Mouse (Mus musculus) forebrain, embryonic 12.5 days (tissue): ENCODE measurements around the gene Ntrk2. TPM values are rescaled to one million over a fixed set of nuclear protein-coding genes. Genes with fewer than 3 reads are reported as not detected.
A peak's percentile ranks its signal among the peaks of the same experiment; 100 is the strongest.

Experiments
- ATAC-seq: fragments of 200-750 bp; cut with Nextera tagmentation; 2 replicates; pipeline ENCODE4 v1.8.0; 2017; ENCODE audit warnings: moderate TSS enrichment; ENCODE audit not compliant: low FRiP score
- H3K27ac ChIP-seq: fragments of 300-500 bp; sonication (generic); 2 replicates; pipeline ENCODE4 v1.5.1; 2016; ENCODE audit warnings: mild to moderate bottlenecking
- H3K27me3 ChIP-seq: fragments of 300-500 bp; sonication (generic); 2 replicates; pipeline ENCODE4 v1.6.1; 2016; ENCODE audit warnings: mild to moderate bottlenecking
- H3K36me3 ChIP-seq: fragments of 300-500 bp; sonication (generic); replicated peaks from 2 replicates; pipeline ENCODE4 v1.6.1; 2016; ENCODE audit warnings: mild to moderate bottlenecking
- H3K4me1 ChIP-seq: fragments of 300-500 bp; sonication (generic); 2 replicates; pipeline ENCODE4 v1.6.1; 2016
- H3K4me2 ChIP-seq: fragments of 300-500 bp; sonication (generic); 2 replicates; pipeline ENCODE4 v1.6.1; 2016; ENCODE audit warnings: mild to moderate bottlenecking, moderate library complexity
- H3K4me3 ChIP-seq: fragments of 300-500 bp; sonication (generic); replicated peaks from 2 replicates; pipeline ENCODE4 v1.5.1; 2016; ENCODE audit warnings: mild to moderate bottlenecking
- H3K9ac ChIP-seq: fragments of 300-500 bp; sonication (generic); 2 replicates; pipeline ENCODE4 v1.6.1; 2016; ENCODE audit warnings: mild to moderate bottlenecking
- H3K9me3 ChIP-seq: fragments of 300-500 bp; sonication (generic); 2 replicates; pipeline ENCODE4 v1.6.1; 2016
- WGBS: fragments of 180-500 bp; shearing (Covaris S2); methylation state at CpG from one replicate; pipeline ENCODE4 v1.1.7; 2016; 5-methylcytosine and 5-hydroxymethylcytosine counted together
- polyA plus RNA-seq: library from polyadenylated mRNA; unstranded; fragments of >200 nt; fragmentation: Nextera tagmentation; extraction: Ambion mirVana; gene quantifications from 2 replicates; pipeline ENCODE4 v1.2.1, GENCODE M21; 2016

Gene Ntrk2
- 46.6 and 51.7 TPM in 2 replicates for polyA plus RNA-seq

DNA sequence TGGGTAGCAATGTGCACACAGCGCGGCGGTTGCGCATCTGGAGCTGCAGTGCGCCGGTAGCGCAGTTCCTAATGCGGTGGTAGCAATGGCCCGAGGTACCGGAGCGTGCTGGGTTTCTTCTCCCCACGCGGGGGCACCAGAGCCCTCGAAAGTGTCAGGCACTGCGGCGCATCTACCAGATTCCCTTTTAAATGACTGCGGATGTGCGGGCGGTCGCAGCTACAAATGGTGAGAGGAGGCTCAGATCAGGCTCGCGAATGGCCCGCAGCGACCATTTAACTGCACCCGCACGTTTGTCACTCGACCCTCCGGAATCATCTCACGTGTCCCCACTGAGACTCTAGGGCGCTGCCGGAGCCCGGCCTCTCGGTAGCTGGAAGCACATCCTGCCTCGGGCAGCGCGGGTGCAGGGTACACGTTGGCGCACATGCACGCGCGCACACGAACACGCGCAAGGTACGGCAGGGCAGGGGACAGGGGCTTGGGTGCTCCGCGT lies at the start of gene Ntrk2:
TSS of gene Ntrk2 (plus strand) at position 173 of the 496 bp plus-strand sequence.
- peak within 1 kb of the TSS; percentile 79 for H3K9ac ChIP-seq
- no peaks in the 10 kb centered on the region for H3K36me3 ChIP-seq
- peak within 1 kb of the TSS; percentile 78 for H3K4me3 ChIP-seq
- peak within 1 kb of the TSS; percentile 96 for H3K4me2 ChIP-seq
- ATAC-seq, result peak; percentile 90
- H3K4me1 ChIP-seq, result peaks cover 29% of the 10 kb centered on the region
- peak within 1 kb of the TSS; percentile 81 for H3K27ac ChIP-seq
- H3K9me3 ChIP-seq, result 0 out of 2 replicates have a peak, but pooled peaks cover 3% of the 10 kb centered on the region
- WGBS, result under 1% methylated on average over 47 of the region's 47 CpGs
- peaks cover 19% of the 10 kb centered on the region for H3K27me3 ChIP-seq

DNA sequence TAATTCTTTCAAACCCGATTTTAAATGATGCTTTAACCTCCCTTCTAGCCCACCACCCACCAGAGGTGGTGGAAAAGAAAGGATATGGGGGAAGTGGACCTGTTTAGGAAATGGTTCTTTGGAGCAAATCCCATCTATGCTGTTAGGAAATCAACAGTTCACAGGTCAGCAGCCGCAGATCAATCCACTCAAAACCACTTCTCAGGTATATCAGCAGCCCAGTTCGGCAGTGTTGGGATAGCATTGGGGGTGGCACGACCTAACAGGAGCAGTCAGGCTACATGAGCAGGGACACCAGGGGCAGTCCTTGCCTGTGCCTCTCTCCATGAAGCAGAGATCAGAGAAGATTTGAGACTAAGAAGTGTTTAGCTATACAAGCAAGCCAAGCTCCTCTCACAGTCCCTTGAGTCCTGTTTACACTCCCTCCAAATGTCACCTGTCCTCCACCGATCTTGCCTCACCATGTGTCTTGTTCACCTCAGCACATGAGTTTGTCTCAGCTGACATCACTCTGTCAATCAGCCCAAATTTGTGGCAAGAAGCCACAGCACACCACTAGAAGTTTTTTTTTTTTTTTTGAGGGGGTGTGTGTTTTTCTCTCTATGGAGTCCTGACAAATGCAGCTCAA lies 45.3 kb upstream of the Ntrk2 start:
- H3K4me3 ChIP-seq, result no peak overlapping the region
- H3K4me2 ChIP-seq, result no peak overlapping the region
- no peaks in the 10 kb centered on the region for H3K4me1 ChIP-seq
- no peaks in the 10 kb centered on the region for H3K36me3 ChIP-seq
- H3K27me3 ChIP-seq, result no peaks in the 10 kb centered on the region
- no peak overlapping the region for H3K27ac ChIP-seq
- H3K9me3 ChIP-seq, result no peaks in the 10 kb centered on the region
- H3K9ac ChIP-seq, result no peak overlapping the region
- ATAC-seq, result no peak
- 87% methylated on average over 5 of the region's 5 CpGs for WGBS

DNA sequence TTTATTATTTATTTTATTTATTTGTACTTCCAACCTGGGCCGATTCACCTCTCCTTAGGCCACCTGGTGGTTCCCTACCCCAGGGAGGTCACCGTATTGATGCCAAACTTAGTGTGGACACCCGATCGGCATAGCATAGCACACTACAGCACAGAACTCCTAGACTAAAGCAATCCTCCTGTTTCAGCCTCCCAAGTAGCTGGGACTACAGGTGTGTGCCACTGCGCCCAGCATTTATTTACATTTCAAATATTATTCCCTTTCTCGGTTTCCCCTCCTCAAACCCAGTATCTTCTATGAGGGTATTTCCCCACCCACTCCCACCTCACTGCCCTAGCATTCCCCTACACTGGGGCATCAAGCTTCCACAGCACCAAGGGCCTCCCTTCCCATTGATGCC lies 38.1 kb upstream of the Ntrk2 start:
- no peak for ATAC-seq
- no peak overlapping the region for H3K27ac ChIP-seq
- H3K27me3 ChIP-seq, result peaks cover 3% of the 10 kb centered on the region; the same call in 1 of the 2 replicates
- WGBS, result 93% methylated on average over 6 of the region's 6 CpGs
- H3K9me3 ChIP-seq, result no peaks in the 10 kb centered on the region
- H3K9ac ChIP-seq, result no peak overlapping the region
- H3K4me3 ChIP-seq, result no peak overlapping the region
- H3K4me2 ChIP-seq, result no peak overlapping the region
- no peaks in the 10 kb centered on the region for H3K36me3 ChIP-seq
- no peaks in the 10 kb centered on the region for H3K4me1 ChIP-seq

DNA sequence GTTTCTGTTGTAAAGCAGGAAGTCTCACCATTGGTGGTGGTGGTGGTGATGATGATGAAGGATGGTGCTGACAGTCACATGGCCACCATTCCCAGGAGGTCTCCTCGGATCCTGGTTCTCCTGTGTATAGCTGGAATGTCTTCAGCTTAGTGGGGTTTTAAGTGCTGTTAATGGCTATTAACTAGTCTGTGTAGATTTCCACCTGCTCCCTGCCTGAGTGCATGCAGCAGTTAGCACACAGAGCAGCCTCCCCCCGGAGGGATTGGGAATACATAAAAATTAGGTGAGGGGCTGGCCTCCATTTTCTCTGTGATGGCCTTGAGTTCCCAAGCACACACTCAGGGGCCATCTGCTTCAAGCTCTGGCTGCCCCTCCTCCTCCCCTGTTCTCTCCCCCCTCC lies 36.9 kb upstream of the Ntrk2 start:
- WGBS, result 64% methylated on average over 2 of the region's 2 CpGs
- no peak overlapping the region for H3K4me3 ChIP-seq
- no peak overlapping the region for H3K4me2 ChIP-seq
- no peak overlapping the region for H3K9ac ChIP-seq
- H3K36me3 ChIP-seq, result no peaks in the 10 kb centered on the region
- H3K27me3 ChIP-seq, result peaks cover 3% of the 10 kb centered on the region; the same call in 1 of the 2 replicates
- no peak overlapping the region for H3K27ac ChIP-seq
- no peaks in the 10 kb centered on the region for H3K4me1 ChIP-seq
- no peaks in the 10 kb centered on the region for H3K9me3 ChIP-seq
- ATAC-seq, result no peak

DNA sequence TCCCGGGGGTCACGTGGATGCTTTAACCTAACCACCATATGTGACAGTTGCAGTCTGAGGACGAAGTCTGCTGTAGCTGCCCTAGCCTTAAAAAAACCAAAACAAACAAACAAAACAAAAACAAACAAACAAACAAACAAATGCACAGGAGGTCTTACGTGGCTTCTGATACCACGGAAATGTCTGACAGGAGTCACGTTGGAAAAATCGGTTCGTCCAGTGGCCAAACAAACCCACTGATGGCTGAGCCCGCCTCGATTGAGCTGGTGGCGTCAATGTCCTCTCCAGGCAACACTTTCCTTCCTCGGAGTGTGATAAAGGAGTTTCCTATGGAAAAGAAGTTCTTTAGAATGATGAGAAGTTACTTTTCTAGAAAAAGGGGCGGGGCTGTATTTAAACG lies 27.1 kb upstream of the Ntrk2 start:
- no peak overlapping the region for H3K4me2 ChIP-seq
- no peaks in the 10 kb centered on the region for H3K36me3 ChIP-seq
- H3K4me3 ChIP-seq, result no peak overlapping the region
- no peaks in the 10 kb centered on the region for H3K9me3 ChIP-seq
- ATAC-seq, result no peak
- H3K9ac ChIP-seq, result no peak overlapping the region
- WGBS, result 94% methylated on average over 14 of the region's 14 CpGs
- H3K27me3 ChIP-seq, result no peaks in the 10 kb centered on the region
- H3K4me1 ChIP-seq, result peaks cover 3% of the 10 kb centered on the region
- no peak overlapping the region for H3K27ac ChIP-seq

DNA sequence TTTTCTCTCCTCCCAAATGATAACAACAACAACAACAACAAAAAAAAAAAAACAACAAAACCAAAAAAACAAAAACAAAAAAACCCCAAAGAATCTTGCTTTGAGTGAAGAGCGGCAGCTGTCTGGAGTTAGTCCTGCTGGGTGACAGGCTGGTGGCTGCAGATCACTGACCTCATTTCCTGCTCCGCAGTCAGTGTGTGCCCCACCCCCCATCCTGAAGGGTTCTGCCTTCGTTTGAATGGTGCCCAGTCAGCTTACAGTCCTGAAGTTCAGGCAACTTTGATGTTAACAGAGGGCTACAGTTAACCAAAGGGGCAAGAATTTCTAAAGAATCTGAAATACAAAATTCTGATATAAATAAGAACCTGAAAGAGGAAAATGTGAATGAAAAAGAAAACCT lies 19.9 kb upstream of the Ntrk2 start:
- 8% methylated on average over 3 of the region's 3 CpGs for WGBS
- peaks cover 3% of the 10 kb centered on the region; the same call in 1 of the 2 replicates for H3K4me1 ChIP-seq
- ATAC-seq, result no peak
- no peak overlapping the region for H3K4me2 ChIP-seq
- no peaks in the 10 kb centered on the region for H3K27me3 ChIP-seq
- no peak overlapping the region for H3K27ac ChIP-seq
- H3K9me3 ChIP-seq, result no peaks in the 10 kb centered on the region
- no peaks in the 10 kb centered on the region for H3K36me3 ChIP-seq
- no peak overlapping the region for H3K4me3 ChIP-seq
- H3K9ac ChIP-seq, result no peak overlapping the region

DNA sequence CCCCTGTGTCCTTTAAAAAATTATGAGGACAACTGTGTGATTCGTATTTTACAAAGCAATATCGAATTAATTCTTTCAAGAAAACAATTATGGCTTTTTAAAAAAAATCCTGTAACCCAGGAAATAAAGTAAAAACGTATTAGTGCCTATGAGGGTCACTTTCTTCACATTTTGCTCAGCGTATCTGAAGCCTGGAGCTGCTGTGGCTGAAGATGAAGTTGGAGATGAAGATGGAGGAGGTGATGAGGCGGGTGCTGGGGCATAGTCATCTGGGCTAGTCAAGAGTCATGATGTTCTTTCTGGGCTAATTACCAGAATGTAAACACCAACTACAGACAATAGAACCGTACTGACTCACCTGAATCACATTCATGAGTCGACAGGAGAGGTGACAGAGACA lies 15.6 kb upstream of the Ntrk2 start:
- H3K9ac ChIP-seq, result no peak overlapping the region
- H3K27ac ChIP-seq, result no peak overlapping the region
- no peaks in the 10 kb centered on the region for H3K9me3 ChIP-seq
- H3K36me3 ChIP-seq, result no peaks in the 10 kb centered on the region
- ATAC-seq, result no peak
- no peak overlapping the region for H3K4me2 ChIP-seq
- no peak overlapping the region for H3K4me3 ChIP-seq
- 86% methylated on average over 7 of the region's 7 CpGs for WGBS
- H3K4me1 ChIP-seq, result peaks cover 3% of the 10 kb centered on the region; the same call in 1 of the 2 replicates
- H3K27me3 ChIP-seq, result peaks cover 2% of the 10 kb centered on the region; the same call in 1 of the 2 replicates

DNA sequence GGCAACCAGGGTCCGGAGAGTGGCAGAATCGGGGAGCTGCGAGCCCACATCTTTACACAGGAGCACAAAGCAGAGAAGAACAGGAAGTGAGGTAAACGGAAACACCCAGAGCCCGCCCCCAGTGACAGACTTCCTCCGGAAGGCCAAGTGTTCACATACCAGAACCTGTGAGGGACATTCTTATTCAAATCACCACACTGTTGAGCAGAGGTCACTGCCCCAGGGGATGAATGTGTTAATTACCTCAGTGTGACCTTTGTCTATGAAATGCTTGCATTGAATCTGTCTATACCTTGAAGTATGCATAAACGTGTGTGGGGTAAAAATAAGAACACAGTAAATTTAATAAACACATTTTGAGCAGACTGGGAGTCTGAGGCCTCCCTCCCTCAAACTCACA lies 9.0 kb upstream of the Ntrk2 start:
- Histone ChIP-seq H3K27me3 (peaks cover under 1% of the 10 kb centered on the region; the same call in 1 of the 2 replicates), H3K36me3 (no peaks in the 10 kb centered on the region), H3K4me3 (no peak overlapping the region), H3K4me1 (no peaks in the 10 kb centered on the region), H3K27ac (no peak overlapping the region), H3K4me2 (no peak overlapping the region), H3K9me3 (no peaks in the 10 kb centered on the region), H3K9ac (no peak overlapping the region)
- 94% methylated on average over 7 of the region's 7 CpGs for WGBS
- no peak for ATAC-seq

DNA sequence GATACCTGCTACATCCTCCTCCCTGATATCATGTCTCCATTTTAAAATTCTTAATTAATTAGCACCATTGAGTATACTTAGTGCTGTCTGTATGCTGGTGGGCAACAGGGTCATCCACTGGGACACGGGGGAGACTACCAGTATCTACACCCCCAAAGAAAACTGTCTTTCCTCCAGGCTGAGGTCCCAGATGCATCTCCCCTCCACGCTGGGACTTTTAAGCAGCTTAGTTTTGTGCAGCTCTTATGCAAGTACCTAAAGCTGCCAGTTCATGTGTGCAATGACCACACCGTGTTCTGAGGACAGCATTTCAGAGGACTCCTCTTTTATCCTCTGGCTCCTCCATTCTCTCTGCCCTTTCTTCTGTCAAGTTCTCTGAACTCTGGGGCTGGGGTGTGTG lies 5.1 kb upstream of the Ntrk2 start:
- no peak overlapping the region for H3K9ac ChIP-seq
- H3K27ac ChIP-seq, result no peak overlapping the region
- H3K4me3 ChIP-seq, result no peak overlapping the region
- H3K4me1 ChIP-seq, result no peaks in the 10 kb centered on the region
- H3K4me2 ChIP-seq, result no peak overlapping the region
- no peak for ATAC-seq
- 78% methylated on average over 3 of the region's 3 CpGs for WGBS
- 0 out of 2 replicates have a peak, but pooled peaks cover 3% of the 10 kb centered on the region for H3K9me3 ChIP-seq
- H3K36me3 ChIP-seq, result no peaks in the 10 kb centered on the region
- peaks cover 18% of the 10 kb centered on the region for H3K27me3 ChIP-seq

DNA sequence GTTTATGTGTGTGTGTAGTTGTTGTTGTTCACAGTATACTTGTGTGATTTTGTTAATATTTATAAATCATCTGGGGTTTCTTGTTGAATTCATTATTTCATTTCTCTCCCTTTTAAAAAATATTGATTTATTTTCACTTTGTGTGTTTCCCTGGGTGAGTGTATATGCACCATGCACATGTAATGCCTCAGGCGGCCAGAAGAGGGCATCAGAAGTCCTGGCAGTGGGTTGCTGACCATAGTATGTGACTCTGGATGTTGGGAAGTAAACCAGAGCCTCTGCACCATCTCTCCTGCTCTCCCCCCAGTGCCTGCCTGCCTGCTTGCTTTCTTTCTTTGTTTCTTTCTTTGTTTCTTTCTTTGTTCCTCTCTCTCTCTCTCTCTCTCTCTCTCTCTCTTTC lies 2.5 kb upstream of the Ntrk2 start:
- no peak for ATAC-seq
- Histone ChIP-seq H3K9ac (no peak overlapping the region), H3K27me3 (peaks cover 19% of the 10 kb centered on the region), H3K9me3 (0 out of 2 replicates have a peak, but pooled peaks cover 3% of the 10 kb centered on the region), H3K36me3 (no peaks in the 10 kb centered on the region), H3K4me2 (no peak overlapping the region), H3K27ac (no peak overlapping the region), H3K4me1 (peaks cover 5% of the 10 kb centered on the region; the same call in 1 of the 2 replicates), H3K4me3 (no peak overlapping the region)
- WGBS, result 35% methylated on average over 1 of the region's 1 CpGs

DNA sequence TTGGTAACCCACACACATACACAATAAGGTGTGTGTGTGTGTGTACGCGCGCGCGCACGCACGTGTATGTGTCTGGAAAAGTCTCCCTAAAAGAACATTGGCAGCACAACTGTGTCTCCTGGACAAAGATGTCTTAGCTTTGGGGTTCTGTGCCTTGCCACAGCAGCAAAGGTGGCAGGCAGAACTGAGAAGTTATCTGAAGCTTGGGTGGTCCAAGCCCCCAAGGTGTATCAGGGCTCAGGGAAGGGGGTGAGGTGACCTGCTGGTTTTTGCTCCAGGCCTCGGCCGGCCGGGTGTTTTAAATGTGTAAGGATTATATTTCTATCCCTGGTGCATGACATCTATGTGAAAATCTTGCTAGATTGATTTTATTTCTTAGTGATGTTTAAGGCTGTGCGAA lies 536 bp upstream of the Ntrk2 start:
- Histone ChIP-seq H3K4me2 (peak overlapping the region; percentile 96), H3K4me3 (peak overlapping the region; percentile 78; the same call in 1 of the 2 replicates), H3K27me3 (peaks cover 19% of the 10 kb centered on the region), H3K9me3 (0 out of 2 replicates have a peak, but pooled peaks cover 3% of the 10 kb centered on the region), H3K9ac (no peak overlapping the region), H3K27ac (no peak overlapping the region), H3K4me1 (peaks cover 22% of the 10 kb centered on the region), H3K36me3 (no peaks in the 10 kb centered on the region)
- whole genome bisulfite sequencing, result 83% methylated on average over 11 of the region's 11 CpGs
- no peak for ATAC-seq

DNA sequence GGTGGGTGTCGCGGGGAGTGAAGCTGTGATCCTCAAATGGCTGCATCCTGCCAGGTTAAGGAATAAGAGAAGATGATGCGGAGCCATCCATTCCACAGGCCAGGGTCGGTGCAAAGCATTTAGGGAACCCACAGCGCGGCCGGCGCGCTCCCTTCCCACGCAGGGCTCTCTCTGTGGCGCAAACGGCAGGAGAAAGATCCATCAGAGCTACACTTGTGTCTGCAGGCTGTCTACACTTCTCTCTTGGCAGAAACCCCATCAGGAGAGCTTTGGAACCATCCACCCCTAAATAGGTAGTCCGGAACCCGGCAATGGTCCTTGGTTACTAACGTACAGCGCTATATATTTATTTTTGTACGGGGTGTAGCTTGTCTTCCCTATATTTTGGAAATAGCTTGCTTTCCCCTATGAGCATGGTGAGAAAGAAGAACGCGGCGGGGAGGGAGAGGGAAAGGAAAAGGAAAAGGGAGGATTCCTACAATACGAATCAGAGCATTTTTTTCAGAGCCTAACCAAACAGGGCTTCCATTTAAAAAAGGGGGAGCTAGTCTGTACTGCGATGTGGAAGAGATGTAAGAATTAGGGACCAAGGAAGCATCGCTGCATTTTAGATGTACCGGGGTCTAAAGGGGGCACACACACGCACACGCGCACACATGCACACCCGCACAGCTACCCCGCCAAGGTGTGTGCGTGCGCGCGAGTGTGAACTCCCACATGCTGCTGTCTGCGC lies 693 bp downstream of the Ntrk2 start:
- Histone ChIP-seq H3K4me3 (peak overlapping the region; percentile 78), H3K36me3 (no peaks in the 10 kb centered on the region), H3K9me3 (0 out of 2 replicates have a peak, but pooled peaks cover 3% of the 10 kb centered on the region), H3K4me1 (peaks cover 34% of the 10 kb centered on the region), H3K9ac (peak overlapping the region; percentile 79), H3K27me3 (peaks cover 19% of the 10 kb centered on the region), H3K4me2 (peak overlapping the region; percentile 96), H3K27ac (peak overlapping the region; percentile 81)
- ATAC-seq, result peak; percentile 44
- WGBS, result under 1% methylated on average over 34 of the region's 34 CpGs
